Mouse (Mus musculus): ENCODE measurements around the gene Grin2b.
A peak's percentile ranks its signal among the peaks of the same experiment; 100 is the strongest.

Grin2b gene

GRCm38 (mm10) chr6:136173191-136173896, at the start of gene Grin2b:
Grin2b (minus strand) TSS chr6:136173511.
- DNase-seq: no peak

GRCm38 (mm10) chr6:136221894-136222293, 48.6 kb upstream of the Grin2b start:
- DNase-seq: no peak

GRCm38 (mm10) chr6:136210442-136210841, 37.1 kb upstream of the Grin2b start:
- no peak for DNase-seq

DNA sequence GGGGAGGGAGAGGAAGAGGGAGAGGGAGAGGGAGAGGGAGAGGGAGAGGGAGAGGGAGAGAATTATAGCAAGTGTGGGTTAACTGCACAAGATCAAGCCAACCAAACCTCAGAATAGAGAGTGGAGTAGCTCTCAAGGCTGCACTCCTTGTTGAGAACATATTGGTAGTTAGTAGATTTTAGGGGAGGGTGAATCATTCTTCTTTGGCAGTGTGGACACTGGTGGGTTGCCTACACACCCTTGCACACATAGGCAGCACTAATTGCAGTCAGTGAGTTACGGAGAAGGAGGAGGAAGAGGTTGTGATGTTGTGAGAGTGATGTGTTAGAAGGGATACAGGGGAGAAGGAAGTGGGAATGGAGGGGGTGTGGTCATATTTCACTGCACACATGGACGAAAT, 26.5 kb upstream of the Grin2b start:
- no peak for DNase-seq

GRCm38 (mm10) chr6:136194616-136195015, 21.3 kb upstream of the Grin2b start:
- no peak for DNase-seq

DNA sequence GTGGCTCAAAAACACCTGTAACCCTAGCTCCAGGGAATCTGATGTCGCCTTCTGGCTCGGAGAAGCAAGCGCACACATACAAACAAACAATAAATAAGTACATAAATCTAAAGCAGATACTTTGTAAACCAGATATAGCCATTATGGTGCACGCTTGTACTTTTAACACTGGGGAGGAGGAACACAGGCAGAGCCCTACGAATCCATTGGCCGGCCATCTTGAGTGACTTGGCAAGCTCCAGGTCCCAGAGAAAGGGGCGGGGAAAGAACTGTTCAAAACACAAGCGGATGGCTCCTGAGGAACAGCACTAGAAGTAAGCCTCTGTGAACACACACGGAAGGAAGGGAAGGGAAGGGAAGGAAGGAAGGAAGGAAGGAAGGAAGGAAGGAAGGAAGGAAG, 4.8 kb upstream of the Grin2b start:
- no peak for DNase-seq

DNA sequence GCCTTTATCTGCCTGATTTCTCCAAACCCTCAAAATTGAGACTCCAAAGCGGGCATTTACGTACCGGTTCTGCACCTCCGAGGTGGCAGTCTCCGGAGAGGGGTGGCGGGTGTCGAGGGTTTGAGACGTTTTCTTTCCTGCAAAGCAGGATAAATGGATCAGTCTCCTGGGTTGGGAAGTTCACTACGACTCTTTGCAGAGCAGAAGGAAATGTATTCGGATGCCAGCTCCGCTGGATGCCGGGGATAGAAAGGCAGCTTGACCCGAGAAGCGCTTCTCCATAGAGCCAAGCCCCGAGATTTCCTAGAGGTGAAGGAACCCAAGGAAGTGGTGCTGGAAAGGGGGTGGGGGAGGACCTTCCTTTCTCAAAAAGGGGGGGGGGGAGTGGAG, 515 bp downstream of the Grin2b start:
- DNase-seq: no peak

GRCm38 (mm10) chr6:136172172-136172651, 1.1 kb downstream of the Grin2b start:
- no peak for DNase-seq

DNA sequence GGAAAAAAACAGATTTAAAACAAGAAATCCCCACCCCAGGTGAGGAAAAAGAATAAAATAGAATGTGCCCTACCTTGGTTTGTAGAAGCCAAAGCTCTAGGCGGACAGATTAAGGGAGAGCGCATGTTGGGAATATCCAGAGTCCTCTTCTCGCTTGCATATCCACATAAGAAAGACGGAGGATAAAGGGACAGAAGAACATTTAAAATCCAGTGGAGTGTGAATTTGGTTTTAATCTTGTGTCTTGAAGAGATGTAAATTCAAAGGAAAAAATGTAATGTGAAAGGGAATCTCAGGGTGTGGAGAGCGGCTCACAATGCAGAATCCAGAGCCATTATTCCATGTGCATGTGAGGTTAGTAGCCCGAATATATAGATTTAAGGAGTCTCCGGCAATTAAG, 2.0 kb downstream of the Grin2b start:
- DNase-seq: no peak

DNA sequence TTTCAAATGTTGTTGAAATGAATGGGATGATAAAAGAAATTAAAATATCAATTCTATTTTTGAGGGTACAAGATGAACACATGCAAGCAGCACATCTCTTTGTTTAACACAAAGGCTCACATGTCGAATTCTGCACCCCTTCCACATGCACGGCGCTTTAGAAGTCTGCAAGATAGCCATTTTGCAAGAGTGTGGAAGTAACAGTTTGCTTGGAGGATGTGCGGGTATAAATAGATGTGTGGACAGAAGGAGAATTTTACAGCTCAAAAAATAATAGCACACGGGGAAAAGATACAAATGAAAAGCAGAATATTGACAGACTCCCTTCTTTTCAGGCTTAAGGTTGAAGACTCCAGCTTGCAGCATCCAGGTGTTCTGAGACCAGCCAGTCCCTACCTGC, 2.9 kb downstream of the Grin2b start:
- DNase-seq: no peak

DNA sequence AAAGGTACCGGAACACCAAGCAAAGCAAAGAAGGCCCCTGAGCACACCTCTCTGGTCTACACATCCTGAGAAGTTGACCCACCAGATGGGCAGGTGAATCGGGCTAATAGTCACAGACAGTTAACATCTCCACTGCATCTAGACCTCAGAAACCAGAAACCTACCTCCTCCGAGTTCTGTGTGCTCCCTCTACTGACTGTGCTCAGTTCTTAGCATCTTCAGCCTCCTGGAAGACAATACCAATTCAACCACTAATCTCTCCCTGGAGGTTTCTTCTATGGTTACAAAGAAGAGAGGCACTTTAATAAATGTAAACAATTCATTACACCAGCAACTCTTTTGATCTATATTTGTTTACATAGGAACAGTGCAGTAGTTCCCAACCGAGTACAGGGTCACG, 6.0 kb downstream of the Grin2b start:
- DNase-seq: no peak

- no peak for DNase-seq
Measured at GRCm38 (mm10) chr6:136165443-136166077, 7.8 kb downstream of the Grin2b start.

- no peak for DNase-seq
Measured at GRCm38 (mm10) chr6:136162090-136162489, 11.2 kb downstream of the Grin2b start.

GRCm38 (mm10) chr6:136153444-136153843, 19.9 kb downstream of the Grin2b start:
- no peak for DNase-seq

DNA sequence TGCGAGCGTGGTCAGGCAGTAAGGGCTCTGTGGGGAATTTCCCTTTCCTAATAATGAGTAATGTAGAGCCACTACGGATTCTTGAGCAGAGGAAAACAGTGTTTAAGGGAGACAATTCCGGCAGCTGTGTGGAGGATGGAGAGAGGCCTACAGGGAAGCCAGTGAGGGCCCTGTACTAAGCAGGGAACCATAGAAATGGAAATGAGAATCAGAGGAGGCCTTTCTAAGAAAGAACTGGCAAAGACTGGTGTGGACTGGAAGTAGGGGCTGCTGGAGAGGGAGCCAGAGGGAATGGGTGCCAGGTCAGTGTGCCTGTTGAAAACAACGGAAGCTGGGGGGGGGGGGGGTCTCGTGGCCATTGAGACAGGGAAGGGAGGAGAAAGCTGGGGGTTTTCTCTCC, 23.2 kb downstream of the Grin2b start:
- peak; percentile 11 for DNase-seq

DNA sequence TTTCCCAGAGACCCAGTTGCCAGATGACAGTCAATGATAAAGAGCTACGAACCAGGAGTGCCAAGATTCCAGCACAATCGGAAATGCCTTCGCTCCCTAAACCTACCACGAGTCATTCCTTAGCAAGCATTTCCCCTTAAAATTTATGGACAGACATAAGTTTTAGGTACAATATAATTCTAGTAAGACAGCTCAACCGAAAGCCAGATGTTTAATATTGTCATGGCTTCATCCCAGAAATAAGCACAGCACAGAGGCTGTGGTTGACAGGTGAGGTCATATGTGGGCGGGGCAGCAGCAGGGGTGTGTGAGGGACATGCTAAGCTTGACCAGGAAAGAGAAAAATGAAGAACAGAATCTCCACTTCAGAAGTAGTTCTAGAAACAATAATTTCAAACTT, 33.3 kb downstream of the Grin2b start:
- DNase-seq: no peak

GRCm38 (mm10) chr6:136130456-136130855, 42.9 kb downstream of the Grin2b start:
- DNase-seq: peak; percentile 27

- no peak for DNase-seq
Measured at GRCm38 (mm10) chr6:136122593-136122992, 50.7 kb downstream of the Grin2b start.

DNA sequence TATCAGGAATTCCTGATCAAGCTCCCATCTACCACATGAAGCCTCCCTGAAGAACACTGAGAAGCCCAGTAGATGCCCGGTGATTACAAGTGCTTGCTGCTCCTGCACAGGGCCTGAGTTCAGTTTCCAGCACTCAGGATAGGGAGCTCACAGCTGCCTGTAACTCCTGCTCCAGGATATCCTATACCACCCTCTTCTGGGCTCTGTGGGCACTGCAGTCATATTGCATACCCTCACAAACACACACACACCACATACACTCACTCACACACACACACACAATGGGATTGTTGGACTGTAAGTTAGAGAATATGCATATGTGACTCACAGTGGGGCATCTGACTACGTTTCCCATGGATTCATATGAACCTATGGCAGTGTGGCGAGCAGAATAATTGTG, 55.9 kb downstream of the Grin2b start:
- DNase-seq: no peak

DNA sequence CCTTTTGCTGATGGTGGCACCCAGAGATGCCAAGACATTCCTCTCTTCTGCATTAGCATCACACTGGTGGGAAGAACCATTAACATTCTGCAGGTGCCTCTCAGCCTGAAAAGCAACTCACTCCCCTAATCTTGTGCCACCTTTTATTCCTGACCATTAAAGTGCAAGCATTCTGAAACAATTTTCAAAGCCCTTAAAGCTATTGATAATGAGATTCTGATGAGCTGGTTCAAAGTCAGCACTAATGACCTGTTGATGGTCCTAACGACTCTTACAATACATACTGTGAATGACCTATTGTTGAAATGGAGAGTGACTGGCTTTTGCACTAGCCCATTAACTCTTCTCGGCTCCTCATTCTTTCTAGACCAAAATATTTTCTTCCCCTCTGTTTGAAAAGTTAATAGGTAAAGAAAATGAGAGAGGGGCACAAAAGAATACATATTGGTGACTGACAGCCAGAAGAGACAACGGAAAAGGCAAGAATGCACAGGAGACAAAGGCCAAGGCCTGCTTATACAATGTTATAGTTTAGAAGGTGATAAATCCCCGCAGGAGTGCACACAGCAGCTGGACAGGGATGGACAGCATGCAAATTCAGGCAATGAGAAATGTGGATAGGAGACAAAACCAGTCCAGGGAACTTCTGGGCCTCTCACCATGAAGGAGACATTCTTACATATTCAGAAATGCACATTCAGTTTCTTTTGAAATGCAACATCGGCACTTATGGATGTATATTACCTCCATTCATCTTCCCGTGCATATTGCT, 59.5 kb downstream of the Grin2b start:
- DNase-seq: no peak

DNA sequence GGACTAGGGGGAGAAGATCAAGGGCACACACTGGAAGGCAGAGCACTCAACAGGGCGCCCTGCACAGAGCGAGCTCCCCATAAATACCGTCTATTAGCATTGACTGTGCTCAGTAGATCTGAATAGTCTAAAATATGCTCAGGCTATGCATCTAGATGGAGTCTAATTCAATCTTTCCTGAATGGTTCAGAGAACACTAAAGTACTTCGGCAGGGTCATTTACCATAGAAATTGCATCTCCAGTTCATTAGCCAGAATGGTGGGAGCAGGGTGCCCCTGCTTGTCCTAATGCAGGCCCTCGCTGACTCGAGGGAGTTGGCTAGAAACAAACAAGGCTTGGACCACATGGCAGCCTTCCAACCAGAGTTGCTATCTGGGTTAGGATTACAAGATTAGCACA, 64.1 kb downstream of the Grin2b start:
- no peak for DNase-seq

- DNase-seq: no peak
Measured at GRCm38 (mm10) chr6:136108466-136108865, 64.8 kb downstream of the Grin2b start.

DNA sequence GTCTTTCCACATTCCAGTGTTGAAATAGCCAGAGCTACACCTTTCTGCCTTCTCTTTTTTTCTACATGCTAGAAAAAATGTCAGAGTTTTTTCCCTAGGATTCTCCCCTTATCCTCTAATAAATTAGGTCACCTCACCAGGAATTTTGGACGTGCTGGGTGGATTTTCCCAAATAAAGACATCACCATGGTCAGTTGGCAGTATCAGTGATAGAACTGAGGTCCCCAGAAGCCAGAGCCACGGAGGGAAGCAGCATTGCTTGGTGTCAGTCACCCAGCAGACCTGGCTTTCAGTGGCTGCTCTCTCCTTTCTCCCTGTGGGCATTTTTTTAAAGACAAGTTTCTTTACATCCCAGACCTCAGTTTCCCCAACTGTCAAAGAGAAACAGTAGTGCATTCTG, 68.1 kb downstream of the Grin2b start:
- no peak for DNase-seq

DNA sequence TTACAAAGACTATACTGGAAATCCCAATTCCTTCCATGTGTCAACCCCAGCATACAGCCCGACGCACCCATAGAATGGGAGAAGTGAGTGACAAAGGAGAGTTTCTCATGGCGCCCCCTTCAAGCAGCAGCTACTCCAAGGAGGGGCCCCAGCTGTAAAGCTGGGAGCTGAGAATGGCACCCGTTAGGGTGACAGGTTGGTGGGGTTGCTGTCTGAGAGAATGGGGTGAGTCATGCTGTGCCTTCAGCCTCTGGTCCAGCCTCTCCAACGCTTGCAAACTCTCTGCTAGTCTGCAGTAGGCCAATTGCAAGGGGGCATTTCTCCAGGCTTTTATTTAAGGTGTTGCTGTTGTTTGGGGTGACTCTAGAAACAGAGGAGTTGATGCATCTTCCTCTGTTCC, 73.1 kb downstream of the Grin2b start:
- DNase-seq: no peak

Measured in kidney, adult 9 months (tissue).